Mouse (Mus musculus) myocyte (in vitro differentiated cells): ENCODE results near the gene Gpr18. TPM values are rescaled to one million over a fixed set of nuclear protein-coding genes. Genes with fewer than 3 reads are reported as not detected.

Experiments
- H3K27me3 ChIP-seq: one replicate; pipeline ENCODE4 v1.6.1; 2011; ENCODE audit not compliant: control insufficient read depth, insufficient read depth, insufficient read length
- H3K36me3 ChIP-seq: one replicate; pipeline ENCODE4 v1.6.1; 2011; ENCODE audit not compliant: control insufficient read depth, insufficient read depth
- H3K4me2 ChIP-seq: one replicate; pipeline ENCODE4 v1.6.1; 2011; ENCODE audit warnings: low read depth, control low read depth
- H3K4me3 ChIP-seq: one replicate; pipeline ENCODE4 v1.5.1; 2011; ENCODE audit warnings: mild to moderate bottlenecking, control low read depth, moderate library complexity
- H3K79me2 ChIP-seq: one replicate; pipeline ENCODE4 v1.6.1; 2011; ENCODE audit not compliant: control insufficient read depth, insufficient read depth
- H3ac ChIP-seq: one replicate; pipeline ENCODE4 v1.6.1; 2011; ENCODE audit not compliant: control insufficient read depth, insufficient read length
- CEBPB ChIP-seq: IDR thresholded peaks from 2 replicates; pipeline ENCODE4 v1.6.1; 2011; ENCODE audit warnings: mild to moderate bottlenecking, moderate library complexity; ENCODE audit not compliant: poor library complexity, insufficient read depth, severe bottlenecking
- E2F4 ChIP-seq: IDR thresholded peaks from one replicate; pipeline ENCODE4 v1.6.1; 2011; ENCODE audit warnings: mild to moderate bottlenecking, control low read depth, moderate library complexity; ENCODE audit not compliant: insufficient read depth
- MAX ChIP-seq: IDR thresholded peaks from one replicate; pipeline ENCODE4 v1.6.1; 2011; ENCODE audit warnings: low read depth, mild to moderate bottlenecking, control low read depth
- MYOD1 ChIP-seq, 3 experiments: IDR thresholded peaks; one replicate each; pipeline ENCODE4 v1.6.1; 2011; ENCODE audit warnings: control low read depth in 2 of 3, low read depth in 2 of 3, mild to moderate bottlenecking in 2 of 3, moderate library complexity in 1 of 3; ENCODE audit not compliant: insufficient read length in 2 of 3, control insufficient read depth in 1 of 3
- MYOG ChIP-seq, 3 experiments: IDR thresholded peaks; one replicate each; pipeline ENCODE4 v1.6.1; 2011; ENCODE audit warnings: control low read depth in 2 of 3, low read depth in 2 of 3, mild to moderate bottlenecking in 2 of 3; ENCODE audit not compliant: insufficient read length in 2 of 3, control insufficient read depth in 1 of 3, insufficient read depth in 1 of 3
- POLR2A ChIP-seq: IDR thresholded peaks from one replicate; pipeline ENCODE4 v1.6.1; 2011; ENCODE audit warnings: low read depth, mild to moderate bottlenecking, control low read depth, moderate library complexity; ENCODE audit not compliant: insufficient read length
- POLR2AphosphoS2 ChIP-seq: IDR thresholded peaks from one replicate; pipeline ENCODE4 v1.6.1; 2011; ENCODE audit warnings: low read depth, control low read depth; ENCODE audit not compliant: insufficient read length
- REST ChIP-seq: IDR thresholded peaks from one replicate; pipeline ENCODE4 v1.6.1; 2011; ENCODE audit warnings: mild to moderate bottlenecking, control low read depth, moderate library complexity; ENCODE audit not compliant: insufficient read depth, insufficient read length
- SRF ChIP-seq: IDR thresholded peaks from one replicate; pipeline ENCODE4 v1.6.1; 2011; ENCODE audit warnings: low read depth; ENCODE audit not compliant: control insufficient read depth, insufficient read length
- TCF12 ChIP-seq: IDR thresholded peaks from one replicate; pipeline ENCODE4 v1.6.1; 2011; ENCODE audit warnings: mild to moderate bottlenecking, control low read depth; ENCODE audit not compliant: poor library complexity, insufficient read depth, severe bottlenecking
- TCF3 ChIP-seq: IDR thresholded peaks from one replicate; pipeline ENCODE4 v1.6.1; 2011; ENCODE audit warnings: low read depth, control low read depth; ENCODE audit not compliant: insufficient read length
- USF1 ChIP-seq: IDR thresholded peaks from one replicate; pipeline ENCODE4 v1.6.1; 2011; ENCODE audit warnings: low read depth, mild to moderate bottlenecking, control low read depth, moderate library complexity
- polyA plus RNA-seq: library from polyadenylated mRNA; unstranded; fragments of >200 nt; fragmentation: generic; extraction: Trizol; gene quantifications from one replicate; pipeline ENCODE4 v1.2.1, GENCODE M21; 2012; ENCODE audit warnings: missing spikeins

Gene Gpr18
- polyA plus RNA-seq, 1 experiment = not detected

GRCm38 (mm10) chr14:121904754-121905153 lies 10.8 kb downstream of the Gpr18 start:
- no peaks in the 10 kb centered on the region for H3K27me3 ChIP-seq
- no peaks in the 10 kb centered on the region for H3K79me2 ChIP-seq
- no peak overlapping the region for H3K4me2 ChIP-seq
- H3K4me3 ChIP-seq = no peak overlapping the region
- TF ChIP-seq MYOG (IDR thresholded peaks at IDR 0.05; ENCODE audit: control insufficient read depth in 1 of 3, insufficient read depth in 1 of 3, insufficient read length in 2 of 3, low read depth in 2 of 3) = peak in 2 of 3 experiments; percentile 62 to 83
- no peak for TF ChIP-seq TCF12
- TF ChIP-seq TCF3 = peak; percentile 5
- peak; percentile 39 to 79 (median 39) for TF ChIP-seq MYOD1 (IDR thresholded peaks at IDR 0.05; ENCODE audit: control insufficient read depth in 1 of 3, insufficient read length in 2 of 3, low read depth in 2 of 3)
- no peak for TF ChIP-seq REST
- TF ChIP-seq CEBPB = no peak
- peaks cover 13% of the 10 kb centered on the region for H3K36me3 ChIP-seq
- H3ac ChIP-seq = no peak overlapping the region

GRCm38 (mm10) chr14:121903381-121903876 lies 12.2 kb downstream of the Gpr18 start:
- Histone ChIP-seq H3K4me3 (no peak overlapping the region), H3K4me2 (no peak overlapping the region), H3K36me3 (peaks cover 12% of the 10 kb centered on the region), H3ac (no peak overlapping the region), H3K27me3 (no peaks in the 10 kb centered on the region), H3K79me2 (peaks cover 5% of the 10 kb centered on the region)
- TF ChIP-seq MAX (no peak), MYOD1 (IDR thresholded peaks at IDR 0.05; ENCODE audit: control insufficient read depth in 1 of 3, insufficient read length in 2 of 3, low read depth in 2 of 3) (no peak), REST (no peak), MYOG (IDR thresholded peaks at IDR 0.05; ENCODE audit: control insufficient read depth in 1 of 3, insufficient read depth in 1 of 3, insufficient read length in 2 of 3, low read depth in 2 of 3) (no peak)

GRCm38 (mm10) chr14:121901511-121901910 lies 14.1 kb downstream of the Gpr18 start:
- TF ChIP-seq USF1 = no peak
- TF ChIP-seq MAX = no peak
- TF ChIP-seq POLR2AphosphoS2 = no peak
- no peak for TF ChIP-seq MYOG (IDR thresholded peaks at IDR 0.05; ENCODE audit: control insufficient read depth in 1 of 3, insufficient read depth in 1 of 3, insufficient read length in 2 of 3, low read depth in 2 of 3)
- no peak for TF ChIP-seq E2F4
- no peak for TF ChIP-seq REST
- TF ChIP-seq POLR2A = no peak
- TF ChIP-seq TCF12 = no peak
- no peak for TF ChIP-seq SRF
- no peak for TF ChIP-seq TCF3
- no peak for TF ChIP-seq MYOD1 (IDR thresholded peaks at IDR 0.05; ENCODE audit: control insufficient read depth in 1 of 3, insufficient read length in 2 of 3, low read depth in 2 of 3)
- no peak for TF ChIP-seq CEBPB
- H3K79me2 ChIP-seq = peaks cover 19% of the 10 kb centered on the region
- no peaks in the 10 kb centered on the region for H3K27me3 ChIP-seq
- no peak overlapping the region for H3K4me2 ChIP-seq
- H3ac ChIP-seq = no peak overlapping the region
- no peaks in the 10 kb centered on the region for H3K36me3 ChIP-seq
- no peak overlapping the region for H3K4me3 ChIP-seq

- TF ChIP-seq POLR2AphosphoS2 (no peak), MYOG (IDR thresholded peaks at IDR 0.05; ENCODE audit: control insufficient read depth in 1 of 3, insufficient read depth in 1 of 3, insufficient read length in 2 of 3, low read depth in 2 of 3) (no peak), MAX (no peak), USF1 (no peak), MYOD1 (IDR thresholded peaks at IDR 0.05; ENCODE audit: control insufficient read depth in 1 of 3, insufficient read length in 2 of 3, low read depth in 2 of 3) (no peak), POLR2A (no peak)
- H3K36me3 ChIP-seq = no peaks in the 10 kb centered on the region
- H3K79me2 ChIP-seq = peaks cover 25% of the 10 kb centered on the region
- no peak overlapping the region for H3ac ChIP-seq
- no peak overlapping the region for H3K4me2 ChIP-seq
- no peaks in the 10 kb centered on the region for H3K27me3 ChIP-seq
- H3K4me3 ChIP-seq = no peak overlapping the region
Observed at GRCm38 (mm10) chr14:121899071-121899470, 16.5 kb downstream of the Gpr18 start.

GRCm38 (mm10) chr14:121898509-121898908 lies 17.1 kb downstream of the Gpr18 start:
- H3K4me3 ChIP-seq = no peak overlapping the region
- no peak for TF ChIP-seq MAX
- no peak for TF ChIP-seq MYOG (IDR thresholded peaks at IDR 0.05; ENCODE audit: control insufficient read depth in 1 of 3, insufficient read depth in 1 of 3, insufficient read length in 2 of 3, low read depth in 2 of 3)
- TF ChIP-seq MYOD1 (IDR thresholded peaks at IDR 0.05; ENCODE audit: control insufficient read depth in 1 of 3, insufficient read length in 2 of 3, low read depth in 2 of 3) = no peak
- no peak for TF ChIP-seq E2F4
- no peak for TF ChIP-seq SRF
- no peak for TF ChIP-seq USF1
- TF ChIP-seq POLR2AphosphoS2 = no peak
- no peak for TF ChIP-seq POLR2A
- TF ChIP-seq CEBPB = no peak
- no peak for TF ChIP-seq TCF3
- no peak for TF ChIP-seq TCF12
- no peak for TF ChIP-seq REST
- H3K36me3 ChIP-seq = no peaks in the 10 kb centered on the region
- H3K27me3 ChIP-seq = no peaks in the 10 kb centered on the region
- no peak overlapping the region for H3K4me2 ChIP-seq
- H3K79me2 ChIP-seq = peaks cover 28% of the 10 kb centered on the region
- H3ac ChIP-seq = no peak overlapping the region
